Mouse (Mus musculus) retina, adult 2 months (tissue): ENCODE results near the gene Fam184a.

ENCODE experiments used
- DNase-seq: peaks from one replicate; pipeline ENCODE4 v3.0.0-alpha.2; 2012; ENCODE audit warnings: low read depth, low spot score

The Fam184a gene

GRCm38 (mm10) chr10:53597121-53597881, 153.6 kb downstream of the Fam184a start:
- DNase-seq = peak; percentile 26

GRCm38 (mm10) chr10:53596677-53597120, 154.2 kb downstream of the Fam184a start, which contains the start of gene Asf1a:
Gene Asf1a (plus strand): TSS chr10:53596757.
- DNase-seq = peak; percentile 89

- DNase-seq = no peak
Observed at GRCm38 (mm10) chr10:53595744-53596676, 154.9 kb downstream of the Fam184a start.

- DNase-seq = no peak
Observed at GRCm38 (mm10) chr10:53585777-53586176, 165.1 kb downstream of the Fam184a start.
